Mouse (Mus musculus): ENCODE measurements around the gene Gm42421.

Gm42421 gene

GRCm38 (mm10) chr5:143941588-143941987 lies 13.6 kb downstream of the Gm42421 start:
- DNase-seq = no peak

GRCm38 (mm10) chr5:143943231-143944125 lies 15.5 kb downstream of the Gm42421 start:
- DNase-seq = no peak

- no peak for DNase-seq
Measured at GRCm38 (mm10) chr5:143948361-143948760, 20.4 kb downstream of the Gm42421 start.

GRCm38 (mm10) chr5:143950016-143950415 lies 22.0 kb downstream of the Gm42421 start:
- DNase-seq = no peak

- DNase-seq = no peak
Measured at GRCm38 (mm10) chr5:143957101-143957500, 29.1 kb downstream of the Gm42421 start.

- DNase-seq = no peak
Measured at GRCm38 (mm10) chr5:143959551-143959950, 31.6 kb downstream of the Gm42421 start.

GRCm38 (mm10) chr5:143961176-143961575 lies 33.2 kb downstream of the Gm42421 start:
- DNase-seq = no peak

- no peak for DNase-seq
Measured at GRCm38 (mm10) chr5:143965586-143966345, 37.8 kb downstream of the Gm42421 start.

- no peak for DNase-seq
Measured at GRCm38 (mm10) chr5:143966671-143967070, 38.7 kb downstream of the Gm42421 start.

GRCm38 (mm10) chr5:143972628-143973027 lies 44.7 kb downstream of the Gm42421 start:
- DNase-seq = no peak

GRCm38 (mm10) chr5:143974931-143975630 lies 47.1 kb downstream of the Gm42421 start:
- peak; percentile 74 for DNase-seq

- DNase-seq = no peak
Measured at GRCm38 (mm10) chr5:143975631-143975933, 47.6 kb downstream of the Gm42421 start.

- no peak for DNase-seq
Measured at GRCm38 (mm10) chr5:143976232-143976631, 48.3 kb downstream of the Gm42421 start.

- no peak for DNase-seq
Measured at GRCm38 (mm10) chr5:143976726-143977431, 48.9 kb downstream of the Gm42421 start.

- no peak for DNase-seq
Measured at GRCm38 (mm10) chr5:143980858-143981257, 52.9 kb downstream of the Gm42421 start.

GRCm38 (mm10) chr5:143982361-143982760 lies 54.4 kb downstream of the Gm42421 start:
- DNase-seq = no peak

- no peak for DNase-seq
Measured at GRCm38 (mm10) chr5:143985381-143985780, 57.4 kb downstream of the Gm42421 start.

All from thymus, postnatal 4 days (tissue).